ENCODE assay signal across 25 mouse cellular contexts in the genomic region with DNA sequence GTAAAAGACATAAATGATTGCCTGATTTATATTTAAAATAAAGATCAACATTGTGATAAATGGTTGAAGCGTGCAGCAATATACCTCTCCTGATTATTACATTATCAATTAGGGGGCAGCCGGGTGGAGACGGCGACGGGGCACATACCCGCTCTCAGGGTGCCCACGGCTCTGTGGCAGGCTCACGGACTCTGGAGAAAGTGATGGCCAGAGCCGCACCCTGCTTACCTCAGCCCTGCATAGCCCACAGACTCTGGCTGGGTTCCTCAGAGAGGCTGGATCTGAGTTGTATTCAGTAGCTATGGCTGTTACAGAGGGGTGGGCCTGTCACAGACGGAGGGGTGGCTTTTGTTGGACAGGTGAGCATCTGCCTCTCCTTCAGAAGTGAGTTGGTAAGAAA. TPM values are rescaled to one million over a fixed set of nuclear protein-coding genes. Genes with fewer than 3 reads are reported as not detected.
DNase-seq lines count a peak whose midpoint lies in the region; ATAC-seq and TF ChIP-seq lines count a peak whose summit lies in the region.
"Had no signal": no experiment of that assay in that cellular context is flagged by ENCODE, and none has a peak within 500 bp of the region (broad histone marks: within the 10 kb centered on the region; RNA-seq: fewer than 3 reads in every experiment).

No protein-coding gene starts in this region.

- WGBS in hindbrain, embryonic 11.5 days = 47% methylated on average over 10 of the region's 10 CpGs
- WGBS in hindbrain, postnatal 0 days = 30% methylated on average over 10 of the region's 10 CpGs
- 26% methylated on average over 10 of the region's 10 CpGs for WGBS in hindbrain, embryonic 16.5 days
- WGBS in intestine, embryonic 15.5 days = 81% methylated on average over 10 of the region's 10 CpGs

- TF ChIP-seq CTCF in hindbrain, postnatal 0 days (IDR thresholded peaks at IDR 0.05; ENCODE audit: low read depth) = no peak

- peak; percentile 19 for DNase-seq in hindbrain, embryonic 11.5 days (ENCODE audit: low spot score)
- no peak for DNase-seq in hindbrain, postnatal 0 days (ENCODE audit: low spot score)
- peak; percentile 9 for DNase-seq in urinary bladder, adult 2 months (ENCODE audit: low spot score)
- DNase-seq in urinary bladder, postnatal 14 days (ENCODE audit: low spot score) = no peak
- DNase-seq in ovary, postnatal 10 days (ENCODE audit: low spot score) = no peak
- DNase-seq: adrenal gland, adult 2 months; B cell, adult 2 months; cerebellum, adult 9-11 months; gastrocnemius, postnatal 25 days; kidney, adult 11 months; lung, adult 2 months; lung, postnatal 36 days; right cerebral cortex, adult 18-20 months; thymus, postnatal 36 days had no signal

- peak; percentile 57; the same call in 1 of the 2 replicates for ATAC-seq in hindbrain, embryonic 11.5 days (ENCODE audit: low FRiP score)
- ATAC-seq in hindbrain, postnatal 0 days = no peak
- ATAC-seq in hindbrain, embryonic 16.5 days = peak; percentile 20; the same call in 1 of the 2 replicates
- ATAC-seq in intestine, embryonic 15.5 days = no peak

- H3K9ac ChIP-seq in hindbrain, embryonic 11.5 days (ENCODE audit: low read depth, low read length) = no peak overlapping the region
- H3K9ac ChIP-seq in hindbrain, postnatal 0 days (replicated peaks; ENCODE audit: low read length) = no peak overlapping the region
- no peak overlapping the region for H3K9ac ChIP-seq in hindbrain, embryonic 16.5 days (ENCODE audit: low read depth, low read length)
- no peak overlapping the region for H3K9ac ChIP-seq in intestine, embryonic 15.5 days
- H3K9ac ChIP-seq: embryonic facial prominence, embryonic 13.5 days had no signal

- H3K27me3 ChIP-seq in hindbrain, embryonic 11.5 days (ENCODE audit: control insufficient read depth, insufficient read depth, low read length) = peaks cover 3% of the 10 kb centered on the region
- H3K27me3 ChIP-seq in hindbrain, postnatal 0 days (ENCODE audit: insufficient read depth, low read length) = no peaks in the 10 kb centered on the region
- H3K27me3 ChIP-seq in hindbrain, embryonic 16.5 days (replicated peaks; ENCODE audit: control insufficient read depth, insufficient read depth, low read length) = no peaks in the 10 kb centered on the region
- no peaks in the 10 kb centered on the region for H3K27me3 ChIP-seq in intestine, embryonic 15.5 days (replicated peaks)

- no peaks in the 10 kb centered on the region for H3K9me3 ChIP-seq in hindbrain, embryonic 11.5 days (ENCODE audit: control insufficient read depth, low read length)
- no peaks in the 10 kb centered on the region for H3K9me3 ChIP-seq in hindbrain, postnatal 0 days (ENCODE audit: low read length)
- no peaks in the 10 kb centered on the region for H3K9me3 ChIP-seq in hindbrain, embryonic 16.5 days (ENCODE audit: control insufficient read depth, low read length)
- no peaks in the 10 kb centered on the region for H3K9me3 ChIP-seq in intestine, embryonic 15.5 days
- H3K9me3 ChIP-seq: embryonic facial prominence, embryonic 13.5 days had no signal

- no peak overlapping the region for H3K4me2 ChIP-seq in hindbrain, embryonic 11.5 days (replicated peaks; ENCODE audit: low read depth, low read length)
- no peak overlapping the region for H3K4me2 ChIP-seq in hindbrain, postnatal 0 days (ENCODE audit: low read depth, low read length)
- H3K4me2 ChIP-seq in hindbrain, embryonic 16.5 days (ENCODE audit: low read length) = no peak overlapping the region
- no peak overlapping the region for H3K4me2 ChIP-seq in intestine, embryonic 15.5 days (replicated peaks)
- H3K4me2 ChIP-seq: embryonic facial prominence, embryonic 13.5 days; liver, embryonic 11.5 days had no signal

- H3K27ac ChIP-seq in hindbrain, embryonic 11.5 days (ENCODE audit: low read depth, low read length) = no peak overlapping the region
- no peak overlapping the region for H3K27ac ChIP-seq in hindbrain, postnatal 0 days
- no peak overlapping the region for H3K27ac ChIP-seq in hindbrain, embryonic 16.5 days (ENCODE audit: low read depth, low read length)
- H3K27ac ChIP-seq in intestine, embryonic 15.5 days = no peak overlapping the region
- H3K27ac ChIP-seq: embryonic facial prominence, embryonic 13.5 days had no signal

- no peak overlapping the region for H3K4me3 ChIP-seq in hindbrain, embryonic 11.5 days (ENCODE audit: low read depth, low read length)
- no peak overlapping the region for H3K4me3 ChIP-seq in hindbrain, postnatal 0 days (ENCODE audit: low read length)
- H3K4me3 ChIP-seq in hindbrain, embryonic 16.5 days (ENCODE audit: low read length) = no peak overlapping the region
- H3K4me3 ChIP-seq in intestine, embryonic 15.5 days (replicated peaks) = no peak overlapping the region
- H3K4me3 ChIP-seq: embryonic facial prominence, embryonic 13.5 days had no signal

- no peaks in the 10 kb centered on the region for H3K36me3 ChIP-seq in hindbrain, embryonic 11.5 days (ENCODE audit: control insufficient read depth, insufficient read depth, low read length)
- H3K36me3 ChIP-seq in hindbrain, postnatal 0 days (ENCODE audit: insufficient read depth, low read length) = no peaks in the 10 kb centered on the region
- H3K36me3 ChIP-seq in hindbrain, embryonic 16.5 days (ENCODE audit: control insufficient read depth, insufficient read depth, low read length) = no peaks in the 10 kb centered on the region
- no peaks in the 10 kb centered on the region for H3K36me3 ChIP-seq in intestine, embryonic 15.5 days
- H3K36me3 ChIP-seq: embryonic facial prominence, embryonic 13.5 days had no signal

- H3K4me1 ChIP-seq in hindbrain, embryonic 11.5 days (replicated peaks; ENCODE audit: control insufficient read depth, insufficient read depth, low read length) = 0 out of 2 replicates have a peak, but pooled peaks cover 2% of the 10 kb centered on the region
- no peaks in the 10 kb centered on the region for H3K4me1 ChIP-seq in hindbrain, postnatal 0 days (ENCODE audit: insufficient read depth, low read length)
- H3K4me1 ChIP-seq in hindbrain, embryonic 16.5 days (ENCODE audit: control insufficient read depth, insufficient read depth, low read depth, low read length) = no peaks in the 10 kb centered on the region; the same call in 1 of the 2 replicates
- H3K4me1 ChIP-seq in intestine, embryonic 15.5 days (replicated peaks) = no peaks in the 10 kb centered on the region
- H3K4me1 ChIP-seq: embryonic facial prominence, embryonic 13.5 days had no signal

RNA-seq across cellular contexts. Expression of a gene that starts 56.4 kb away (rescaled TPM):
- 0.18 and 0.22 TPM in 2 replicates for polyA plus RNA-seq in hindbrain, embryonic 11.5 days (2014; fragmentation: Nextera tagmentation; extraction: Ambion mirVana)
- not detected in 2 replicates for total RNA-seq in hindbrain, postnatal 0 days (2014; rRNA removed)
- 0.58 and 1.3 TPM in 2 replicates for polyA plus RNA-seq in hindbrain, postnatal 0 days (2015; fragmentation: Nextera tagmentation; extraction: Ambion mirVana)
- polyA plus RNA-seq in urinary bladder, adult 2 months (2012; rRNA removed) = 0.09 TPM in 1 of 2 replicates, not detected in the other
- polyA plus RNA-seq in hindbrain, embryonic 16.5 days (2015; fragmentation: Nextera tagmentation; extraction: Ambion mirVana) = 0.26 and 0.49 TPM in 2 replicates
- not detected in 2 replicates for polyA plus RNA-seq in intestine, embryonic 15.5 days (2015; fragmentation: Nextera tagmentation; extraction: Ambion mirVana)
- total RNA-seq: adrenal gland, adult 2 months; gastrocnemius, postnatal 25 days; hematopoietic stem cell, adult 5-6 weeks; megakaryocyte-erythroid progenitor cell, adult 5-6 weeks; monocyte, adult 5-6 weeks had no signal
- polyA plus RNA-seq: embryonic facial prominence, embryonic 13.5 days; heart, embryonic 16.5 days; large intestine, adult 2 months; limb, embryonic 11.5 days; liver, embryonic 11.5 days; lung, adult 2 months; small intestine, adult 2 months had no signal

Comparison
In these comparisons a context has a peak if more than half of its experiments do, and no peak if none do; other contexts are left out.
1. ATAC-seq: peak in hindbrain, embryonic 11.5 days (single experiment) and hindbrain, embryonic 16.5 days (single experiment); none in hindbrain, postnatal 0 days (single experiment) and intestine, embryonic 15.5 days (single experiment).
2. DNase-seq: peak in hindbrain, embryonic 11.5 days (single experiment) and urinary bladder, adult 2 months (single experiment); none in hindbrain, postnatal 0 days (single experiment), urinary bladder, postnatal 14 days (single experiment) and ovary, postnatal 10 days (single experiment).